ENCODE assay signal across 9 mouse cellular contexts in genomic region chr16:92565708-92566107, GRCm38 (mm10).
DNase-seq lines count a peak whose midpoint lies in the region; ATAC-seq lines count a peak whose summit lies in the region.
"Had no signal": no experiment of that assay in that cellular context is flagged by ENCODE, and none has a peak within 500 bp of the region (broad histone marks: within the 10 kb centered on the region; RNA-seq: fewer than 3 reads in every experiment).

No protein-coding gene starts in this region.

- WGBS in kidney, embryonic 16.5 days: 0% methylated on average over 6 of the region's 6 CpGs
- 1% methylated on average over 6 of the region's 6 CpGs for WGBS in limb, embryonic 15.5 days
- 0% methylated on average over 6 of the region's 6 CpGs for WGBS in stomach, embryonic 14.5 days

- H3K4me2 ChIP-seq in kidney, embryonic 16.5 days (replicated peaks; ENCODE audit: low read depth, low read length): peak overlapping the region; percentile 33
- peak overlapping the region; percentile 41 for H3K4me2 ChIP-seq in limb, embryonic 15.5 days
- no peak overlapping the region for H3K4me2 ChIP-seq in stomach, embryonic 14.5 days (replicated peaks; ENCODE audit: low read depth, low read length)

- ATAC-seq in kidney, embryonic 16.5 days (ENCODE audit: low FRiP score, low TSS enrichment): no peak
- no peak for ATAC-seq in limb, embryonic 15.5 days (ENCODE audit: insufficient number of reproducible peaks, low FRiP score, low TSS enrichment, low read depth)
- ATAC-seq in stomach, embryonic 14.5 days (ENCODE audit: insufficient number of reproducible peaks, insufficient read depth, low FRiP score, low read depth): peak; percentile 58; the same call in 1 of the 2 replicates

- H3K4me1 ChIP-seq in kidney, embryonic 16.5 days (ENCODE audit: insufficient read depth, low read length): peaks cover 4% of the 10 kb centered on the region; the same call in 1 of the 2 replicates
- peaks cover 15% of the 10 kb centered on the region for H3K4me1 ChIP-seq in limb, embryonic 15.5 days
- H3K4me1 ChIP-seq in stomach, embryonic 14.5 days (ENCODE audit: control insufficient read depth, insufficient read depth, low read length): 0 out of 2 replicates have a peak, but pooled peaks cover 8% of the 10 kb centered on the region

- H3K27me3 ChIP-seq in kidney, embryonic 16.5 days (ENCODE audit: insufficient read depth, low read length): peaks cover 12% of the 10 kb centered on the region
- H3K27me3 ChIP-seq in limb, embryonic 15.5 days: peaks cover 9% of the 10 kb centered on the region
- no peaks in the 10 kb centered on the region for H3K27me3 ChIP-seq in stomach, embryonic 14.5 days (ENCODE audit: control insufficient read depth, insufficient read depth, low read length)

- peak overlapping the region; percentile 35; the same call in 1 of the 2 replicates for H3K9ac ChIP-seq in kidney, embryonic 16.5 days (replicated peaks; ENCODE audit: low read length)
- no peak overlapping the region for H3K9ac ChIP-seq in limb, embryonic 15.5 days
- no peak overlapping the region for H3K9ac ChIP-seq in stomach, embryonic 14.5 days (replicated peaks; ENCODE audit: low read depth, low read length)

- H3K27ac ChIP-seq in kidney, embryonic 16.5 days (ENCODE audit: low read length): no peak overlapping the region
- no peak overlapping the region for H3K27ac ChIP-seq in limb, embryonic 15.5 days
- no peak overlapping the region for H3K27ac ChIP-seq in stomach, embryonic 14.5 days (ENCODE audit: low read length)

- DNase-seq in A20 (ENCODE audit: low read depth, low spot score): peak; percentile 65
- DNase-seq in adrenal gland, postnatal 10 days: peak; percentile 89
- DNase-seq in embryo, embryonic 9.5 days (ENCODE audit: extremely low spot score): peak; percentile 83
- DNase-seq in gastrocnemius, postnatal 4 days (ENCODE audit: low spot score in 2 of 2): peak; percentile 73 to 82
- peak; percentile 64 to 75 for DNase-seq in natural killer cell, adult 2 months (ENCODE audit: low spot score in 2 of 2)

- no peaks in the 10 kb centered on the region for H3K36me3 ChIP-seq in kidney, embryonic 16.5 days (ENCODE audit: insufficient read depth, low read length)
- no peaks in the 10 kb centered on the region for H3K36me3 ChIP-seq in limb, embryonic 15.5 days
- no peaks in the 10 kb centered on the region for H3K36me3 ChIP-seq in stomach, embryonic 14.5 days (ENCODE audit: control insufficient read depth, insufficient read depth, low read length)

- H3K9me3 ChIP-seq in kidney, embryonic 16.5 days (ENCODE audit: low read length): no peaks in the 10 kb centered on the region
- H3K9me3 ChIP-seq in limb, embryonic 15.5 days: no peaks in the 10 kb centered on the region
- no peaks in the 10 kb centered on the region for H3K9me3 ChIP-seq in stomach, embryonic 14.5 days (ENCODE audit: control insufficient read depth, low read depth, low read length)

- H3K4me3 ChIP-seq in kidney, embryonic 16.5 days (ENCODE audit: low read length): no peak overlapping the region
- H3K4me3 ChIP-seq in limb, embryonic 15.5 days: no peak overlapping the region
- no peak overlapping the region for H3K4me3 ChIP-seq in stomach, embryonic 14.5 days (ENCODE audit: low read depth, low read length)
- H3K4me3 ChIP-seq: erythroblast, embryonic 14.5 days had no signal
